Mouse (Mus musculus): ENCODE measurements around the gene Gm14147. TPM values are rescaled to one million over a fixed set of nuclear protein-coding genes. Genes with fewer than 3 reads are reported as not detected.

The Gm14147 gene
- not detected in 2 replicates for polyA plus RNA-seq (2012; rRNA removed)

DNA sequence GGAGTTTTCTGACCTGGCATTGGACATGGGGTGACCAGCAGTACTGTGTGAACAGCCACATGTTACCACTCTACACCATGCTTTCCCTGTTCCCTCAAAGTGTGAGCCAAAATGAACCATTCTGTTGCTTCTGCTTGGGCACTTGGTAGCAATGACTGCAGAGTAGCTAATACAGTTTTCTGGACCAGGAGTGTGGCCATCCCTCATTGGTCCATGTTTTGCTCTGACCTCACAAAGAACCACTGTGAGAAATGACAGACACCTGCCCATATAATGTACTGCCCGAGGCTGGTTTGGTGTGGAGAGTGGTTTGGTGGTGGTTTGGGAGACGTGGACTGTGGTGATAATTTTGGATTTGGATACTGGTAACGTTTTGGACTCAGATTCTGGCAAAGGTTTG lies at the start of gene Gm14147:
Gene Gm14147, plus strand, starts transcription at position 301 of the 400 bp plus-strand sequence.

GRCm38 (mm10) chr2:151092250-151092649 lies 5.8 kb upstream of the Gm14147 start, which contains the start of gene Gm14151:
Gene Gm14151, minus strand, starts transcription at chr2:151092350.

Other genes with a start within 250 kb of the Gm14147 start
- gene Abhd12, start 193.5 kb upstream of the Gm14147 start, polyA plus RNA-seq (2012; rRNA removed) = 88.4 and 89.6 TPM in 2 replicates
- 1.3 and 2.4 TPM in 2 replicates for gene Gins1, start 192.8 kb upstream of the Gm14147 start, polyA plus RNA-seq (2012; rRNA removed)
- 13.7 and 14.3 TPM in 2 replicates for gene Ninl, start 58.9 kb upstream of the Gm14147 start, polyA plus RNA-seq (2012; rRNA removed)
- 1.7 and 2.4 TPM in 2 replicates for gene Nanp, start 58.8 kb upstream of the Gm14147 start, polyA plus RNA-seq (2012; rRNA removed)
- not detected in 2 replicates for gene Gm14151, start 5.9 kb upstream of the Gm14147 start, polyA plus RNA-seq (2012; rRNA removed)